22 mouse cellular contexts compared by ENCODE assay signal in genomic region chr7:16752016-16752415, GRCm38 (mm10). TPM values are rescaled to one million over a fixed set of nuclear protein-coding genes. Genes with fewer than 3 reads are reported as not detected.
DNase-seq lines count a peak whose midpoint lies in the region; TF ChIP-seq lines count a peak whose summit lies in the region.
"Had no signal": no experiment of that assay in that cellular context is flagged by ENCODE, and none has a peak within 500 bp of the region (broad histone marks: within the 10 kb centered on the region; RNA-seq: fewer than 3 reads in every experiment).

No protein-coding gene starts in this region.

- peaks cover 5% of the 10 kb centered on the region; the same call in 1 of the 2 replicates for H3K4me1 ChIP-seq in lung, adult 2 months (ENCODE audit: control insufficient read depth, insufficient read depth, low read length)
- H3K4me1 ChIP-seq: forebrain, embryonic 10.5 days; hindbrain, embryonic 15.5 days; limb, embryonic 10.5 days; midbrain, embryonic 12.5 days had no signal

- TF ChIP-seq CTCF in lung, adult 2 months (IDR thresholded peaks at IDR 0.05; ENCODE audit: insufficient read depth, low read length) = no peak

- WGBS in lung, adult 2 months = 63% methylated on average over 12 of the region's 12 CpGs

- no peak for TF ChIP-seq POLR2A in lung, adult 2 months (IDR thresholded peaks at IDR 0.05; ENCODE audit: borderline replicate concordance, extremely low read depth, low read depth, low read length)

- DNase-seq in lung, adult 18-20 months = peak; percentile 60 to 76
- no peak for DNase-seq in lung, adult 2 months
- peak; percentile 44 to 66 for DNase-seq in urinary bladder, adult 18-20 months (ENCODE audit: low spot score in 2 of 2)
- no peak for DNase-seq in urinary bladder, postnatal 10 days (ENCODE audit: low spot score)
- DNase-seq in R1 (ENCODE audit: low read depth, low spot score) = peak; percentile 79
- DNase-seq in urinary bladder, postnatal 36 days (ENCODE audit: low spot score in 2 of 2) = peak; percentile 42 to 60
- no peak for DNase-seq in cerebellum, postnatal 4 days (ENCODE audit: low spot score in 2 of 2)
- DNase-seq: cerebellum, adult 2 months; cerebellum, postnatal 36 days; forebrain, postnatal 0 days; gastrocnemius, adult 2 months; heart, postnatal 14 days; lung, embryonic 14.5 days; thymus, postnatal 25 days had no signal

- no peak overlapping the region for H3K4me3 ChIP-seq in lung, adult 2 months (replicated peaks; ENCODE audit: extremely low read depth, low read depth, low read length)
- H3K4me3 ChIP-seq: forebrain, embryonic 10.5 days; gastrocnemius, adult 2 months; heart, embryonic 12.5 days; hindbrain, embryonic 15.5 days; kidney, embryonic 15.5 days; limb, embryonic 10.5 days; midbrain, embryonic 12.5 days had no signal

RNA-seq across cellular contexts. Expression of gene Ap2s1, which starts 13.8 kb away (rescaled TPM):
- 206 and 228 TPM in 2 replicates for polyA plus RNA-seq in lung, adult 2 months (2012; rRNA removed)

RNA-seq across cellular contexts. Expression of gene Slc1a5, which starts 29.1 kb away (rescaled TPM):
- 190 and 201 TPM in 2 replicates for polyA plus RNA-seq in lung, adult 2 months (2012; rRNA removed)

RNA-seq across cellular contexts. Expression of gene Ceacam9, which starts 30.3 kb away (rescaled TPM):
- not detected in 2 replicates for polyA plus RNA-seq in lung, adult 2 months (2012; rRNA removed)
- polyA plus RNA-seq: cerebellum, adult 2 months; forebrain, embryonic 10.5 days; heart, embryonic 12.5 days; intestine, embryonic 16.5 days; kidney, embryonic 15.5 days; limb, embryonic 10.5 days; liver, adult 2 months; lung, embryonic 14.5 days; midbrain, embryonic 12.5 days had no signal

Comparison
In these comparisons a context has a peak if more than half of its experiments do, and no peak if none do; other contexts are left out.
1. DNase-seq: peak in lung, adult 18-20 months (2 of 2), urinary bladder, adult 18-20 months (2 of 2), R1 (single experiment) and urinary bladder, postnatal 36 days (2 of 2); none in lung, adult 2 months (single experiment), urinary bladder, postnatal 10 days (single experiment) and cerebellum, postnatal 4 days (0 of 2).